Mouse (Mus musculus) heart, postnatal 0 days (tissue): Measurements from ENCODE around the gene Lyrm1. TPM values are rescaled to one million over a fixed set of nuclear protein-coding genes. Genes with fewer than 3 reads are reported as not detected.
A peak's percentile ranks its signal among the peaks of the same experiment; 100 is the strongest.

Experiments
- ATAC-seq: fragments of 200-750 bp; cut with Nextera tagmentation; 2 replicates; pipeline ENCODE4 v1.8.0; 2017; ENCODE audit warnings: low read depth, moderate number of reproducible peaks, moderate library complexity; ENCODE audit not compliant: insufficient read depth
- DNase-seq: peaks from one replicate; pipeline ENCODE4 v3.0.0-alpha.2; 2016; ENCODE audit warnings: low spot score
- H3K27ac ChIP-seq: fragments of 300-500 bp; sonication (generic); 2 replicates; pipeline ENCODE4 v1.5.1; 2014; ENCODE audit warnings: low read depth, mild to moderate bottlenecking
- H3K27me3 ChIP-seq: fragments of 300-500 bp; sonication (generic); 2 replicates; pipeline ENCODE4 v1.6.1; 2014; ENCODE audit warnings: low read length, mixed read lengths; ENCODE audit not compliant: control insufficient read depth, insufficient read depth
- H3K36me3 ChIP-seq: fragments of 300-500 bp; sonication (generic); replicated peaks from 2 replicates; pipeline ENCODE4 v1.6.1; 2014; ENCODE audit warnings: low read length, mixed read lengths; ENCODE audit not compliant: control insufficient read depth, insufficient read depth
- H3K4me1 ChIP-seq: fragments of 300-500 bp; sonication (generic); 2 replicates; pipeline ENCODE4 v1.6.1; 2014; ENCODE audit warnings: antibody characterized with exemption; ENCODE audit not compliant: control insufficient read depth, insufficient read depth
- H3K4me2 ChIP-seq: fragments of 300-500 bp; sonication (generic); 2 replicates; pipeline ENCODE4 v1.6.1; 2014; ENCODE audit warnings: low read depth, mild to moderate bottlenecking, low read length, moderate library complexity
- H3K4me3 ChIP-seq: fragments of 300-500 bp; sonication (generic); 2 replicates; pipeline ENCODE4 v1.5.1; 2014; ENCODE audit warnings: low read depth, low read length
- H3K9ac ChIP-seq: fragments of 300-500 bp; sonication (generic); replicated peaks from 2 replicates; pipeline ENCODE4 v1.6.1; 2014; ENCODE audit warnings: low read depth, low read length, mixed read lengths
- H3K9me3 ChIP-seq: fragments of 300-500 bp; sonication (generic); replicated peaks from 2 replicates; pipeline ENCODE4 v1.6.1; 2016; ENCODE audit warnings: low read length; ENCODE audit not compliant: control insufficient read depth
- CTCF ChIP-seq: IDR thresholded peaks from 2 replicates; pipeline ENCODE4 v1.5.1; 2016; ENCODE audit warnings: antibody characterized with exemption, control low read depth, low read depth
- EP300 ChIP-seq: IDR thresholded peaks from 2 replicates; pipeline ENCODE4 v1.6.1; 2016; ENCODE audit warnings: antibody characterized with exemption, low read depth
- WGBS: fragments of 180-500 bp; shearing (Covaris S2); extraction: QIAGEN DNeasy Blood & Tissue Kit; methylation state at CpG from one replicate; pipeline ENCODE4 v1.1.7; 2014; 5-methylcytosine and 5-hydroxymethylcytosine counted together
- polyA plus RNA-seq: library from polyadenylated mRNA; unstranded; fragments of >200 nt; fragmentation: Nextera tagmentation; extraction: Ambion mirVana; gene quantifications from 2 replicates; pipeline ENCODE4 v1.2.1, GENCODE M21; 2015
- total RNA-seq: library from RNA; depleted of rRNA; stranded (reverse); fragments of >200 nt; gene quantifications from 2 replicates; pipeline ENCODE4 v1.2.3, GENCODE M21; 2014; ENCODE audit warnings: low replicate concordance

Lyrm1 gene
- total and polyA plus RNA-seq, 2 experiments from 2014 or later, result 8.4 to 11.9 TPM

GRCm38 (mm10) chr7:119892198-119892597 lies 3.5 kb upstream of the Lyrm1 start:
- no peaks in the 10 kb centered on the region for H3K36me3 ChIP-seq
- DNase-seq, result no peak
- H3K4me2 ChIP-seq, result no peak overlapping the region
- WGBS, result 85% methylated on average over 1 of the region's 1 CpGs
- H3K4me1 ChIP-seq, result peaks cover 13% of the 10 kb centered on the region; the same call in 1 of the 2 replicates
- no peaks in the 10 kb centered on the region for H3K9me3 ChIP-seq
- TF ChIP-seq CTCF, result no peak
- no peak for TF ChIP-seq EP300
- no peak overlapping the region for H3K9ac ChIP-seq
- no peak overlapping the region for H3K27ac ChIP-seq
- no peak for ATAC-seq
- no peaks in the 10 kb centered on the region for H3K27me3 ChIP-seq
- no peak overlapping the region for H3K4me3 ChIP-seq

GRCm38 (mm10) chr7:119892742-119893141 lies 2.9 kb upstream of the Lyrm1 start:
- Histone ChIP-seq H3K4me2 (no peak overlapping the region), H3K27ac (no peak overlapping the region), H3K27me3 (no peaks in the 10 kb centered on the region), H3K4me3 (no peak overlapping the region), H3K9ac (no peak overlapping the region), H3K4me1 (peaks cover 11% of the 10 kb centered on the region; the same call in 1 of the 2 replicates), H3K36me3 (no peaks in the 10 kb centered on the region), H3K9me3 (no peaks in the 10 kb centered on the region)
- 79% methylated on average over 4 of the region's 4 CpGs for WGBS
- ATAC-seq, result no peak
- DNase-seq, result no peak
- TF ChIP-seq CTCF (no peak), EP300 (no peak)

- DNase-seq, result no peak
- ATAC-seq, result peak; percentile 9
Observed at GRCm38 (mm10) chr7:119894818-119895544, 680 bp upstream of the Lyrm1 start.

GRCm38 (mm10) chr7:119897521-119898109 lies 2.0 kb downstream of the Lyrm1 start:
- TF ChIP-seq EP300 (no peak), CTCF (no peak)
- Histone ChIP-seq H3K9ac (no peak overlapping the region), H3K27me3 (no peaks in the 10 kb centered on the region), H3K4me2 (no peak overlapping the region), H3K36me3 (no peaks in the 10 kb centered on the region), H3K9me3 (no peaks in the 10 kb centered on the region), H3K4me1 (peaks cover 10% of the 10 kb centered on the region; the same call in 1 of the 2 replicates), H3K4me3 (no peak overlapping the region), H3K27ac (no peak overlapping the region)
- 85% methylated on average over 8 of the region's 8 CpGs for WGBS
- DNase-seq (no peak), ATAC-seq (no peak)

More at GRCm38 (mm10) chr7:119894818-119895544, 680 bp upstream of the Lyrm1 start:
- H3K36me3 ChIP-seq, result no peaks in the 10 kb centered on the region
- no peaks in the 10 kb centered on the region for H3K9me3 ChIP-seq
- H3K27me3 ChIP-seq, result no peaks in the 10 kb centered on the region
- H3K4me3 ChIP-seq, result peak overlapping the region; percentile 70
- H3K27ac ChIP-seq, result peak overlapping the region; percentile 95
- peak overlapping the region; percentile 75 for H3K4me2 ChIP-seq
- no peak for TF ChIP-seq CTCF
- no peak for TF ChIP-seq EP300
- H3K4me1 ChIP-seq, result peaks cover 10% of the 10 kb centered on the region; the same call in 1 of the 2 replicates
- peak overlapping the region; percentile 71 for H3K9ac ChIP-seq
- 1% methylated on average over 14 of the region's 15 CpGs for WGBS

- H3K27me3 ChIP-seq, result no peaks in the 10 kb centered on the region
- no peaks in the 10 kb centered on the region for H3K9me3 ChIP-seq
- TF ChIP-seq EP300 (no peak), CTCF (no peak)
- H3K27ac ChIP-seq, result no peak overlapping the region
- H3K4me2 ChIP-seq, result no peak overlapping the region
- H3K4me3 ChIP-seq, result no peak overlapping the region
- H3K9ac ChIP-seq, result no peak overlapping the region
- H3K4me1 ChIP-seq, result peaks cover 9% of the 10 kb centered on the region; the same call in 1 of the 2 replicates
- no peak for ATAC-seq
- no peaks in the 10 kb centered on the region for H3K36me3 ChIP-seq
- WGBS, result 33% methylated on average over 1 of the region's 1 CpGs
- DNase-seq, result no peak
Observed at GRCm38 (mm10) chr7:119898247-119898856, 2.7 kb downstream of the Lyrm1 start.
